Mouse (Mus musculus): Measurements from ENCODE around the gene Etl4.

- peak; percentile 57 for TF ChIP-seq CTCF (IDR thresholded peaks at IDR 0.05; ENCODE audit: low read depth)
- no peak for TF ChIP-seq EP300 (optimal IDR thresholded peaks at IDR 0.05)
Observed at GRCm38 (mm10) chr2:20676379-20676778, 766.8 kb downstream of the Etl4 start.
